11 mouse cellular contexts compared by ENCODE assay signal in genomic region chr3:54764418-54764817, GRCm38 (mm10). TPM values are rescaled to one million over a fixed set of nuclear protein-coding genes. Genes with fewer than 3 reads are reported as not detected.
DNase-seq lines count a peak whose midpoint lies in the region; ATAC-seq and TF ChIP-seq lines count a peak whose summit lies in the region.
"Had no signal": no experiment of that assay in that cellular context is flagged by ENCODE, and none has a peak within 500 bp of the region (broad histone marks: within the 10 kb centered on the region; RNA-seq: fewer than 3 reads in every experiment).

No protein-coding gene starts in this region.

- no peak for ATAC-seq in intestine, embryonic 14.5 days (replicated peaks; ENCODE audit: low FRiP score, low TSS enrichment, low read depth)
- ATAC-seq in midbrain, embryonic 16.5 days = peak; percentile 80
- ATAC-seq in megakaryocyte progenitor cell, adult 5-6 weeks (replicated peaks; ENCODE audit: poor library complexity) = no peak

- no peaks in the 10 kb centered on the region for H3K36me3 ChIP-seq in intestine, embryonic 14.5 days (ENCODE audit: control insufficient read depth, insufficient read depth, low read length)
- H3K36me3 ChIP-seq in midbrain, embryonic 16.5 days (ENCODE audit: control insufficient read depth, insufficient read depth, low read length) = no peaks in the 10 kb centered on the region
- no peaks in the 10 kb centered on the region for H3K36me3 ChIP-seq in thymus, adult 2 months (ENCODE audit: control insufficient read depth, insufficient read depth, low read length)

- 62% methylated on average over 18 of the region's 18 CpGs for WGBS in intestine, embryonic 14.5 days
- 61% methylated on average over 18 of the region's 18 CpGs for WGBS in midbrain, embryonic 16.5 days
- 88% methylated on average over 18 of the region's 18 CpGs for WGBS in thymus, adult 2 months

- H3K4me2 ChIP-seq in intestine, embryonic 14.5 days (ENCODE audit: low read length) = peak overlapping the region; percentile 35
- H3K4me2 ChIP-seq in midbrain, embryonic 16.5 days (ENCODE audit: low read length) = peak overlapping the region; percentile 44

- TF ChIP-seq POLR2A in thymus, adult 2 months (IDR thresholded peaks at IDR 0.05; ENCODE audit: control insufficient read depth, extremely low read depth, insufficient read depth, low read length, poor library complexity) = no peak

- H3K4me1 ChIP-seq in intestine, embryonic 14.5 days (replicated peaks; ENCODE audit: control insufficient read depth, insufficient read depth, low read length) = peaks cover 9% of the 10 kb centered on the region; the same call in 1 of the 2 replicates
- no peaks in the 10 kb centered on the region for H3K4me1 ChIP-seq in midbrain, embryonic 16.5 days (ENCODE audit: control insufficient read depth, insufficient read depth, low read length)
- H3K4me1 ChIP-seq in thymus, adult 2 months (replicated peaks; ENCODE audit: control insufficient read depth, insufficient read depth, low read length) = no peaks in the 10 kb centered on the region

- H3K27me3 ChIP-seq in intestine, embryonic 14.5 days (replicated peaks; ENCODE audit: control insufficient read depth, insufficient read depth, low read length) = no peaks in the 10 kb centered on the region
- H3K27me3 ChIP-seq in midbrain, embryonic 16.5 days (ENCODE audit: control insufficient read depth, insufficient read depth, low read depth, low read length) = no peaks in the 10 kb centered on the region
- H3K27me3 ChIP-seq in thymus, adult 2 months (ENCODE audit: control insufficient read depth, insufficient read depth, low read length) = no peaks in the 10 kb centered on the region

- no peak for TF ChIP-seq CTCF in left cerebral cortex, adult 2 months (IDR thresholded peaks at IDR 0.05)
- TF ChIP-seq CTCF in thymus, adult 2 months (IDR thresholded peaks at IDR 0.05; ENCODE audit: borderline replicate concordance, control insufficient read depth, extremely low read depth, insufficient read depth, low read length, poor library complexity) = no peak

- DNase-seq in MN1 (ENCODE audit: low spot score) = peak; percentile 83
- DNase-seq in cerebellum, postnatal 10 days = peak; percentile 67 to 71
- peak; percentile 16 for DNase-seq in gastrocnemius, postnatal 10 days
- peak; percentile 54 for DNase-seq in intestine, embryonic 14.5 days (ENCODE audit: low spot score)
- peak; percentile 22 to 37 for DNase-seq in left cerebral cortex, adult 2 months (ENCODE audit: extremely low spot score in 1 of 2, low spot score in 2 of 2)
- DNase-seq in thymus, adult 2 months = no peak

- H3K9ac ChIP-seq in intestine, embryonic 14.5 days (ENCODE audit: low read length) = no peak overlapping the region
- no peak overlapping the region for H3K9ac ChIP-seq in midbrain, embryonic 16.5 days (ENCODE audit: low read depth, low read length)

- H3K4me3 ChIP-seq in intestine, embryonic 14.5 days (ENCODE audit: low read depth, low read length) = no peak overlapping the region
- H3K4me3 ChIP-seq in left cerebral cortex, adult 2 months = peak overlapping the region; percentile 31
- H3K4me3 ChIP-seq in midbrain, embryonic 16.5 days (ENCODE audit: low read depth, low read length) = peak overlapping the region; percentile 21
- no peak overlapping the region for H3K4me3 ChIP-seq in thymus, adult 2 months (ENCODE audit: control insufficient read depth, insufficient read depth, low read length)

- intact Hi-C loops in left cerebral cortex, adult 2 months (cut with DNase I) = no loop called here

- no peaks in the 10 kb centered on the region for H3K9me3 ChIP-seq in intestine, embryonic 14.5 days (ENCODE audit: control insufficient read depth, low read length)
- no peaks in the 10 kb centered on the region for H3K9me3 ChIP-seq in midbrain, embryonic 16.5 days (replicated peaks; ENCODE audit: control insufficient read depth, low read length, poor library complexity, severe bottlenecking)

- H3K27ac ChIP-seq in intestine, embryonic 14.5 days (ENCODE audit: low read depth) = no peak overlapping the region
- H3K27ac ChIP-seq in left cerebral cortex, adult 2 months = no peak overlapping the region
- H3K27ac ChIP-seq in midbrain, embryonic 16.5 days (ENCODE audit: low read length) = no peak overlapping the region
- H3K27ac ChIP-seq in thymus, adult 2 months (ENCODE audit: control insufficient read depth, insufficient read depth, low read length) = no peak overlapping the region

RNA-seq across cellular contexts. Expression of gene Smad9, which starts 9.0 kb away (rescaled TPM):
- under 1 TPM; 0.42 to 0.56 TPM for total RNA-seq in gastrocnemius, postnatal 10 days (2021)
- 3.7 TPM in 2 replicates for polyA plus RNA-seq in intestine, embryonic 14.5 days (2014; fragmentation: Nextera tagmentation; extraction: Ambion mirVana)
- 1 to 10 TPM; 7.8 to 9.4 TPM for total RNA-seq in left cerebral cortex, adult 2 months (2021)
- 0.34 and 0.55 TPM in 2 replicates for polyA plus RNA-seq in midbrain, embryonic 16.5 days (2015; fragmentation: Nextera tagmentation; extraction: Ambion mirVana)
- 0.20 and 0.36 TPM in 2 replicates for polyA plus RNA-seq in thymus, adult 2 months (2012; rRNA removed)
- not detected in 2 replicates for total RNA-seq in megakaryocyte progenitor cell, adult 5-6 weeks (2015)
- total RNA-seq in megakaryocyte progenitor cell, adult 5-6 weeks (2017) = not detected in 2 replicates
- total RNA-seq: MEL had no signal

RNA-seq across cellular contexts. Expression of gene Alg5, which starts 29.1 kb away (rescaled TPM):
- total RNA-seq in gastrocnemius, postnatal 10 days (2021) = 10 to 100 TPM; 12.8 to 16.1 TPM
- polyA plus RNA-seq in intestine, embryonic 14.5 days (2014; fragmentation: Nextera tagmentation; extraction: Ambion mirVana) = 57.0 and 58.3 TPM in 2 replicates
- total RNA-seq in left cerebral cortex, adult 2 months (2021) = 10 to 100 TPM; 17.7 to 18.0 TPM
- 46.5 and 50.0 TPM in 2 replicates for polyA plus RNA-seq in midbrain, embryonic 16.5 days (2015; fragmentation: Nextera tagmentation; extraction: Ambion mirVana)
- polyA plus RNA-seq in thymus, adult 2 months (2012; rRNA removed) = 13.2 and 15.7 TPM in 2 replicates
- 55.8 and 67.4 TPM in 2 replicates for total RNA-seq in megakaryocyte progenitor cell, adult 5-6 weeks (2015)
- 42.0 and 42.3 TPM in 2 replicates for total RNA-seq in megakaryocyte progenitor cell, adult 5-6 weeks (2017)

RNA-seq across cellular contexts. Expression of gene Exosc8, which starts 29.2 kb away (rescaled TPM):
- 10 to 100 TPM; 13.9 to 23.7 TPM for total RNA-seq in gastrocnemius, postnatal 10 days (2021)
- polyA plus RNA-seq in intestine, embryonic 14.5 days (2014; fragmentation: Nextera tagmentation; extraction: Ambion mirVana) = 134 and 141 TPM in 2 replicates
- 10 to 100 TPM; 34.3 to 37.3 TPM for total RNA-seq in left cerebral cortex, adult 2 months (2021)
- polyA plus RNA-seq in midbrain, embryonic 16.5 days (2015; fragmentation: Nextera tagmentation; extraction: Ambion mirVana) = 69.5 and 76.0 TPM in 2 replicates
- polyA plus RNA-seq in thymus, adult 2 months (2012; rRNA removed) = 73.9 and 76.4 TPM in 2 replicates
- 190 and 219 TPM in 2 replicates for total RNA-seq in megakaryocyte progenitor cell, adult 5-6 weeks (2015)
- 254 and 259 TPM in 2 replicates for total RNA-seq in megakaryocyte progenitor cell, adult 5-6 weeks (2017)

RNA-seq across cellular contexts. Expression of gene Rfxap, which starts 43.2 kb away (rescaled TPM):
- total RNA-seq in gastrocnemius, postnatal 10 days (2021) = 10 to 100 TPM; 23.4 to 25.3 TPM
- polyA plus RNA-seq in intestine, embryonic 14.5 days (2014; fragmentation: Nextera tagmentation; extraction: Ambion mirVana) = 42.8 and 43.7 TPM in 2 replicates
- total RNA-seq in left cerebral cortex, adult 2 months (2021) = 10 to 100 TPM; 47.9 to 49.5 TPM
- 42.2 and 42.3 TPM in 2 replicates for polyA plus RNA-seq in midbrain, embryonic 16.5 days (2015; fragmentation: Nextera tagmentation; extraction: Ambion mirVana)
- 29.8 and 42.3 TPM in 2 replicates for polyA plus RNA-seq in thymus, adult 2 months (2012; rRNA removed)
- 39.8 and 44.5 TPM in 2 replicates for total RNA-seq in megakaryocyte progenitor cell, adult 5-6 weeks (2015)
- 50.5 and 51.6 TPM in 2 replicates for total RNA-seq in megakaryocyte progenitor cell, adult 5-6 weeks (2017)

RNA-seq across cellular contexts. Expression of gene Gm21958, which starts 50.3 kb away (rescaled TPM):
- not detected for total RNA-seq in gastrocnemius, postnatal 10 days (2021)
- polyA plus RNA-seq in intestine, embryonic 14.5 days (2014; fragmentation: Nextera tagmentation; extraction: Ambion mirVana) = 1.5 and 2.4 TPM in 2 replicates
- not detected for total RNA-seq in left cerebral cortex, adult 2 months (2021)
- polyA plus RNA-seq in midbrain, embryonic 16.5 days (2015; fragmentation: Nextera tagmentation; extraction: Ambion mirVana) = 1.3 TPM in 1 of 2 replicates, not detected in the other
- polyA plus RNA-seq in thymus, adult 2 months (2012; rRNA removed) = not detected in 2 replicates
- not detected in 2 replicates for total RNA-seq in megakaryocyte progenitor cell, adult 5-6 weeks (2015)
- total RNA-seq in megakaryocyte progenitor cell, adult 5-6 weeks (2017) = not detected in 2 replicates
- total RNA-seq: MEL had no signal
- polyA plus RNA-seq: gonadal fat pad, adult 2 months; spleen, adult 2 months had no signal

Comparison
In these comparisons a context has a peak if more than half of its experiments do, and no peak if none do; other contexts are left out.
1. H3K4me3 ChIP-seq: peak in left cerebral cortex, adult 2 months (single experiment) and midbrain, embryonic 16.5 days (single experiment); none in intestine, embryonic 14.5 days (single experiment) and thymus, adult 2 months (single experiment).
2. RNA of gene Smad9, which starts 9.0 kb away (total RNA-seq): 7.8 to 9.4 TPM in left cerebral cortex, adult 2 months; 0.42 to 0.56 TPM in gastrocnemius, postnatal 10 days and not detected in megakaryocyte progenitor cell, adult 5-6 weeks; every median in the first group is over 4 times any median in the second.
3. RNA of gene Exosc8, which starts 29.2 kb away (total RNA-seq): 190 to 259 TPM in megakaryocyte progenitor cell, adult 5-6 weeks; 34.3 to 37.3 TPM in left cerebral cortex, adult 2 months and 13.9 to 23.7 TPM in gastrocnemius, postnatal 10 days; every median in the first group is over 4 times any median in the second.